Mouse (Mus musculus) lung, adult 2 months (tissue): ENCODE data around the gene E030025P04Rik. TPM values are rescaled to one million over a fixed set of nuclear protein-coding genes. Genes with fewer than 3 reads are reported as not detected.

Experiments
- DNase-seq: peaks from one replicate; pipeline ENCODE4 v3.0.0; 2022
- H3K4me1 ChIP-seq: fragments of 200-500 bp; 2 replicates; pipeline ENCODE4 v1.6.1; 2011; ENCODE audit warnings: low read length; ENCODE audit not compliant: control insufficient read depth, insufficient read depth
- H3K4me3 ChIP-seq: fragments of 200-500 bp; replicated peaks from 2 replicates; pipeline ENCODE3; 2011; ENCODE audit warnings: low read depth, mild to moderate bottlenecking, control low read depth, low read length; ENCODE audit errors: extremely low read depth
- CTCF ChIP-seq: fragments of 200-500 bp; IDR thresholded peaks from 2 replicates; pipeline ENCODE4 v1.5.1; 2011; ENCODE audit warnings: mild to moderate bottlenecking, low read length, control low read depth; ENCODE audit not compliant: insufficient read depth
- POLR2A ChIP-seq: fragments of 200-500 bp; IDR thresholded peaks from 2 replicates; pipeline ENCODE4 v1.6.1; 2011; ENCODE audit warnings: low read depth, mild to moderate bottlenecking, control low read depth, low read length, borderline replicate concordance; ENCODE audit errors: extremely low read depth
- WGBS: fragments of 180-500 bp; shearing (Covaris S2); methylation state at CpG from one replicate; pipeline ENCODE4 v1.1.7; 2018; 5-methylcytosine and 5-hydroxymethylcytosine counted together
- polyA plus RNA-seq: library from polyadenylated mRNA; depleted of rRNA; stranded (reverse); fragments of >200 nt; gene quantifications from 2 replicates; pipeline ENCODE4 v1.2.3, GENCODE M21; 2012; rRNA removed

E030025P04Rik gene
- polyA plus RNA-seq, 1 experiment = 0.11 TPM

DNA sequence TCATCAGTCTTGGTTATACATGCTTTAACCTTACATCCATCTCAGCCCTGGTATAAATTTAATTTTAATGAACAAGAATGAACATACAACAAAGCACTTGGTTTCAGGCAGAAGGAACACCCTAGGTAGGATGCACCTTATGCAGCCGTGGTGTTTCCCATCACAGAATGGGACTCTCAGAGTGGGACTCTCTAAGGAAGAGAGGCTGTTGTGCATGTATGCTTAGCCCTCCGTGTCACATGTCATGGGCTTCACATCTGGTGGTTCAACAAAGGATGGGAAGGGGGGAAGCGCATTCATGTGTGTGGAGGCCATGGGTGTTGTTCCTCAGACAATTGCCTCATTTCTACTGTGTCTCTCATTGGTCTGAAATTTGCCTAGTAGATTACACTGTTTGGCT lies 40.8 kb downstream of the E030025P04Rik start:
- WGBS = 88% methylated on average over 3 of the region's 3 CpGs
- H3K4me1 ChIP-seq = peaks cover 2% of the 10 kb centered on the region; the same call in 1 of the 2 replicates
- DNase-seq = no peak
- TF ChIP-seq CTCF (no peak), POLR2A (no peak)
- H3K4me3 ChIP-seq = no peak overlapping the region

DNA sequence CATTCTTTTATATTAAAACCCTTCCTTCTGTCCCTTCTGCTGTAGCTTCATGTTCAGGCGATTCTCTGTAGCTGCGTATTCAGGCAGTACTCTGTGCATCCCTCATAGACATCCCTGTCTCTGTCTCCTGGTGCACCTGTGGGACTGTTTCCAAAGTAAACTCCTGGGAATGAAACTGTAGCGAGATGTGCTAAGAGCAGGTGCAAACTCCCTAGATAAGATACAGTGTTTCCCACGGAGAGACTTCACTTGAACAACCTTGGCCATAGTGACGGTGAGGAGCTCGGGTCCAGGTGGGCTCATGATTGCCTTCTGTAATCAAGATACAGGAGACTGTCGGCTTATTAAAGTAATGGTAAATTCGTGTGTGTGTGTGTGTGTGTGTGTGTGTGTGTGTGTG lies 41.5 kb downstream of the E030025P04Rik start:
- H3K4me1 ChIP-seq = peaks cover 2% of the 10 kb centered on the region; the same call in 1 of the 2 replicates
- DNase-seq = no peak
- WGBS = 91% methylated on average over 8 of the region's 8 CpGs
- H3K4me3 ChIP-seq = no peak overlapping the region
- TF ChIP-seq CTCF (no peak), POLR2A (no peak)

DNA sequence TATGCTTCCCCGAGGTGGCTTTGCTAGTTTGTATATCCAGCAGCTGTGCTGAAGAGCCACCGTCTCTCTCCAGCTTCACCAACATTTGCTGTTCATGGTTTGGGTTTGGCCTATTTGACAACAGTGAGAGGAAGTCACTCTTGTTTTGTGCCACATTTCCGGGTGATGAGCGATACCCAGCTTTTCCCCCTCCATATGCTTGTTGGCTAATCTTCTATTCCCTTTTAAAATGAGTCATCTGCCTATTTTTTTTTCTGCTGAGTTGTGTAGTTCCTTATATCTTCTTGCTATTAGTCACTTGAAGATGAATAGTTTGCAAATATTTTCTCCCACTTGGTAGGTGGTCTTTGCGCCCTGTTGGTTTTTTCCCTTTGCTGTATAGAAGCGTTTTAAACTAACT lies 43.9 kb downstream of the E030025P04Rik start:
- peaks cover 2% of the 10 kb centered on the region; the same call in 1 of the 2 replicates for H3K4me1 ChIP-seq
- TF ChIP-seq CTCF (no peak), POLR2A (no peak)
- DNase-seq = no peak
- WGBS = 67% methylated on average over 6 of the region's 6 CpGs
- no peak overlapping the region for H3K4me3 ChIP-seq

DNA sequence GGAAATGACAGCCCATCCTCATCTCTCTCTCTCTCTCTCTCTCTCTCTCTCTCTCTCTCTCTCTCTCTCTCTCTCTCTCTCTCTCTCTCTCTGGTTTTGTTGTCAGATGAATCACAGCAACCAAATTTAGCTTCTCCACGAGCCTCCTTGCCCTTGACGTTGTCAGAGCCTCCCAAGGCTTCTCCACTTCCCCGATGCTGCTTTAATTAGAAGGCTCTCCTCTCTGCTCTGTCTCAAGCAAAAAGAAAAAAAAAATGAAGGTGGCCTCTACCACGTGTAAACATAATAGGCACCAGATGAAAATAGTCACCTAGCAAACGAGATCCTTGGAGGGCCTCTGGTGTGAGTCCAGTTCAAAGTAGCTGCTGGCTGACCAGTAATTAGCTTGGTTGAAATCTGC lies 52.3 kb downstream of the E030025P04Rik start:
- TF ChIP-seq CTCF (no peak), POLR2A (no peak)
- Histone ChIP-seq H3K4me3 (no peak overlapping the region), H3K4me1 (no peaks in the 10 kb centered on the region)
- WGBS = 60% methylated on average over 5 of the region's 5 CpGs
- DNase-seq = no peak

Other genes starting within 250 kb of the E030025P04Rik start
- gene Axin2, start 224.0 kb downstream of the E030025P04Rik start, polyA plus RNA-seq = 14.4 and 17.9 TPM in 2 replicates
- 10.7 and 11.5 TPM in 2 replicates for gene Rgs9, start 153.8 kb upstream of the E030025P04Rik start, polyA plus RNA-seq
- 39.3 and 42.6 TPM in 2 replicates for gene Gna13, start 218.5 kb upstream of the E030025P04Rik start, polyA plus RNA-seq